Mouse (Mus musculus) embryonic fibroblast, embryonic 13.5 days (primary cell): ENCODE measurements around the gene Rgs6.

ENCODE experiments used
- CTCF ChIP-seq: IDR thresholded peaks from 2 replicates; pipeline ENCODE4 v1.5.1; 2011; ENCODE audit warnings: mild to moderate bottlenecking, control low read depth, low read length, moderate library complexity, borderline replicate concordance; ENCODE audit not compliant: insufficient read depth
- POLR2A ChIP-seq: IDR thresholded peaks from 2 replicates; pipeline ENCODE4 v1.6.1; 2011; ENCODE audit warnings: low read depth, mild to moderate bottlenecking, control low read depth, low read length, moderate library complexity

GRCm38 (mm10) chr12:82781414-82781813 lies 193.3 kb downstream of the Rgs6 start:
- no peak for TF ChIP-seq CTCF
- no peak for TF ChIP-seq POLR2A
